Mouse (Mus musculus) kidney, embryonic 14.5 days (tissue): ENCODE results near the gene Atrnl1. TPM values are rescaled to one million over a fixed set of nuclear protein-coding genes. Genes with fewer than 3 reads are reported as not detected.

ENCODE experiments used
- ATAC-seq: fragments of 200-750 bp; cut with Nextera tagmentation; 2 replicates; pipeline ENCODE4 v1.8.0; 2017; ENCODE audit warnings: moderate number of reproducible peaks, mild to moderate bottlenecking, moderate TSS enrichment, moderate library complexity; ENCODE audit not compliant: low FRiP score, low TSS enrichment
- H3K27ac ChIP-seq: fragments of 300-500 bp; sonication (generic); 2 replicates; pipeline ENCODE4 v1.5.1; 2014; ENCODE audit warnings: low read depth, mild to moderate bottlenecking, low read length, moderate library complexity, mixed read lengths
- H3K27me3 ChIP-seq: fragments of 300-500 bp; sonication (generic); 2 replicates; pipeline ENCODE4 v1.6.1; 2014; ENCODE audit warnings: mild to moderate bottlenecking, low read length; ENCODE audit not compliant: control insufficient read depth, insufficient read depth
- H3K36me3 ChIP-seq: fragments of 300-500 bp; sonication (generic); 2 replicates; pipeline ENCODE4 v1.6.1; 2014; ENCODE audit warnings: low read length, mixed read lengths; ENCODE audit not compliant: control insufficient read depth, insufficient read depth
- H3K4me1 ChIP-seq: fragments of 300-500 bp; sonication (generic); 2 replicates; pipeline ENCODE4 v1.6.1; 2014; ENCODE audit warnings: low read length, mixed read lengths; ENCODE audit not compliant: control insufficient read depth, insufficient read depth
- H3K4me2 ChIP-seq: fragments of 300-500 bp; sonication (generic); replicated peaks from 2 replicates; pipeline ENCODE4 v1.6.1; 2014; ENCODE audit warnings: low read depth, mild to moderate bottlenecking, low read length
- H3K4me3 ChIP-seq: fragments of 300-500 bp; sonication (generic); 2 replicates; pipeline ENCODE4 v1.5.1; 2014; ENCODE audit warnings: mild to moderate bottlenecking, low read length
- H3K9ac ChIP-seq: fragments of 300-500 bp; sonication (generic); 2 replicates; pipeline ENCODE4 v1.6.1; 2014; ENCODE audit warnings: low read depth, mild to moderate bottlenecking, low read length, moderate library complexity
- H3K9me3 ChIP-seq: fragments of 300-500 bp; sonication (generic); 2 replicates; pipeline ENCODE4 v1.6.1; 2016; ENCODE audit warnings: low read length; ENCODE audit not compliant: control insufficient read depth
- WGBS: fragments of 180-500 bp; shearing (Covaris S2); extraction: QIAGEN DNeasy Blood & Tissue Kit; methylation state at CpG from one replicate; pipeline ENCODE4 v1.1.7; 2014; 5-methylcytosine and 5-hydroxymethylcytosine counted together
- polyA plus RNA-seq: library from polyadenylated mRNA; unstranded; fragments of >200 nt; fragmentation: Nextera tagmentation; extraction: Ambion mirVana; gene quantifications from 2 replicates; pipeline ENCODE4 v1.2.1, GENCODE M21; 2014

The Atrnl1 gene
- polyA plus RNA-seq, 1 experiment from 2014 or later, result 10.5 TPM

- Histone ChIP-seq H3K4me3 (no peak overlapping the region), H3K27ac (peak overlapping the region; percentile 78; the same call in 1 of the 2 replicates), H3K4me2 (no peak overlapping the region), H3K4me1 (no peaks in the 10 kb centered on the region), H3K27me3 (no peaks in the 10 kb centered on the region), H3K9ac (no peak overlapping the region), H3K36me3 (no peaks in the 10 kb centered on the region), H3K9me3 (no peaks in the 10 kb centered on the region)
- ATAC-seq, result 0 out of 2 replicates have a peak, but pooled peaks have one; percentile 24
- 39% methylated on average over 3 of the region's 3 CpGs for WGBS
Observed at GRCm38 (mm10) chr19:57803483-57803820, 192.6 kb downstream of the Atrnl1 start.

- Histone ChIP-seq H3K4me2 (no peak overlapping the region), H3K27me3 (no peaks in the 10 kb centered on the region), H3K27ac (no peak overlapping the region), H3K9me3 (no peaks in the 10 kb centered on the region), H3K36me3 (no peaks in the 10 kb centered on the region), H3K4me1 (no peaks in the 10 kb centered on the region), H3K4me3 (no peak overlapping the region), H3K9ac (no peak overlapping the region)
- no peak for ATAC-seq
- WGBS, result 71% methylated on average over 2 of the region's 2 CpGs
Observed at GRCm38 (mm10) chr19:57808363-57808762, 197.5 kb downstream of the Atrnl1 start.

GRCm38 (mm10) chr19:57814291-57814690 is 203.5 kb downstream of the Atrnl1 start:
- Histone ChIP-seq H3K4me3 (no peak overlapping the region), H3K27me3 (no peaks in the 10 kb centered on the region), H3K9ac (no peak overlapping the region), H3K27ac (no peak overlapping the region), H3K4me2 (no peak overlapping the region), H3K9me3 (no peaks in the 10 kb centered on the region), H3K4me1 (0 out of 2 replicates have a peak, but pooled peaks cover 3% of the 10 kb centered on the region), H3K36me3 (no peaks in the 10 kb centered on the region; the same call in 1 of the 2 replicates)
- no peak for ATAC-seq
- 72% methylated on average over 6 of the region's 6 CpGs for WGBS

GRCm38 (mm10) chr19:57816221-57816996 is 205.6 kb downstream of the Atrnl1 start:
- 0 out of 2 replicates have a peak, but pooled peaks cover 3% of the 10 kb centered on the region for H3K4me1 ChIP-seq
- no peak overlapping the region for H3K4me2 ChIP-seq
- ATAC-seq, result no peak
- H3K27ac ChIP-seq, result no peak overlapping the region
- WGBS, result 92% methylated on average over 17 of the region's 17 CpGs
- H3K27me3 ChIP-seq, result no peaks in the 10 kb centered on the region
- H3K9ac ChIP-seq, result no peak overlapping the region
- H3K9me3 ChIP-seq, result no peaks in the 10 kb centered on the region
- no peaks in the 10 kb centered on the region; the same call in 1 of the 2 replicates for H3K36me3 ChIP-seq
- no peak overlapping the region for H3K4me3 ChIP-seq

GRCm38 (mm10) chr19:57817736-57818135 is 206.9 kb downstream of the Atrnl1 start:
- 0 out of 2 replicates have a peak, but pooled peaks cover 3% of the 10 kb centered on the region for H3K4me1 ChIP-seq
- H3K9ac ChIP-seq, result no peak overlapping the region
- H3K27me3 ChIP-seq, result no peaks in the 10 kb centered on the region
- H3K27ac ChIP-seq, result no peak overlapping the region
- H3K9me3 ChIP-seq, result no peaks in the 10 kb centered on the region
- WGBS, result 43% methylated on average over 11 of the region's 11 CpGs
- no peaks in the 10 kb centered on the region; the same call in 1 of the 2 replicates for H3K36me3 ChIP-seq
- no peak for ATAC-seq
- H3K4me2 ChIP-seq, result no peak overlapping the region
- H3K4me3 ChIP-seq, result no peak overlapping the region

- Histone ChIP-seq H3K36me3 (no peaks in the 10 kb centered on the region), H3K27ac (no peak overlapping the region), H3K4me1 (no peaks in the 10 kb centered on the region), H3K9me3 (no peaks in the 10 kb centered on the region), H3K4me2 (no peak overlapping the region), H3K4me3 (no peak overlapping the region), H3K27me3 (no peaks in the 10 kb centered on the region), H3K9ac (no peak overlapping the region)
- 88% methylated on average over 4 of the region's 4 CpGs for WGBS
- no peak for ATAC-seq
Observed at GRCm38 (mm10) chr19:57823446-57823845, 212.6 kb downstream of the Atrnl1 start.

GRCm38 (mm10) chr19:57825271-57826207 is 214.7 kb downstream of the Atrnl1 start:
- no peak for ATAC-seq
- no peaks in the 10 kb centered on the region for H3K36me3 ChIP-seq
- WGBS, result 77% methylated on average over 13 of the region's 13 CpGs

GRCm38 (mm10) chr19:57833083-57833482 is 222.2 kb downstream of the Atrnl1 start:
- Histone ChIP-seq H3K27ac (no peak overlapping the region), H3K27me3 (no peaks in the 10 kb centered on the region), H3K4me3 (no peak overlapping the region), H3K9me3 (no peaks in the 10 kb centered on the region), H3K4me1 (no peaks in the 10 kb centered on the region), H3K4me2 (no peak overlapping the region), H3K36me3 (no peaks in the 10 kb centered on the region), H3K9ac (no peak overlapping the region)
- ATAC-seq, result no peak
- 86% methylated on average over 7 of the region's 7 CpGs for WGBS

More at GRCm38 (mm10) chr19:57825271-57826207, 214.7 kb downstream of the Atrnl1 start:
- Histone ChIP-seq H3K27ac (no peak overlapping the region), H3K27me3 (no peaks in the 10 kb centered on the region), H3K4me1 (no peaks in the 10 kb centered on the region), H3K9me3 (no peaks in the 10 kb centered on the region), H3K4me3 (no peak overlapping the region), H3K4me2 (no peak overlapping the region), H3K9ac (no peak overlapping the region)
